Mouse (Mus musculus): ENCODE results near the gene Gm11027.

Gm11027 gene

DNA sequence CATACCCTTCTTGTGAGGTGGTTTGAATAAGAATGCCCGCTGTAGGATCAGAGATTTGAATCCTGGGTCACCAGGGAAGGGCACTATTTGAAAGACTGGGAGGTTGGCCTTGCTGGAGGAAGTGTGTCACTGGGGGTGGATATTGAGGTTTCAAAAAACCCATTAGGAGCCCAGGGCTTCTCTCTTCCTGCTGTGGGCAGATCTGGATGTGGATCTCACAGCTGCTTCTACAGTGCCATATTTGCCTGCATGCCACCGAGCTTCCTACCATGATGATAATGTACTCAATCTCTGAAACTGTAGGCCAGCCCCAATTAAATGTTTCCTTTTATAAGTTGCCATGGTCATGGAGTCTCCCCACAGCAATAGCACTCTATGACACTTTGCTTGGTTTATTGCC is 4.0 kb downstream of the Gm11027 start:
- no peak for DNase-seq (ENCODE audit: low spot score)

DNA sequence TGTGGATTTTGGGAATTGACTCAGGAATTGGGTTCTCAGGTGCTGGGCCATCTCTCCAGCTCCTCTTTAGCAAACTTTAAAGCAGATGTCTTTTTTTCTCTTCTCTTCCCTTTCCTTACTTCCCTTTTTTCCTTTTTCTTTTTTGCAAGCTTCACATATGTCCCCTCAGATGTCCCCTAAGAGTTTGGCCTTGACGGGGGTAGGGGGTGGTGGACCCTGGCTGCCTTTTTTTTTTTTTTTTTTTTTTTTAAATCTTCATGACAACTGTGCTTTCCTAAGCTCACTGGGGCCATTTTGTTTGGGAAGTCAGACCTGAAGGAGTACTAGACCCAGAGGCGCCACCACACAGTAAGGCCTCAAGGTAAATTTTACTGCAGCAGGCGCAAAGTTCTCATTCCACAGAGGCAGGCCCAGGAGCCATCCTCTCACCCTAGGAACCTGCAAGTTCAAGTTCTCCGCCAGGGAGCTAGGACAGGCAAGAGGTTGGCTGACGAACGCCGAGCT is 5.0 kb downstream of the Gm11027 start:
- DNase-seq (ENCODE audit: low spot score): no peak

DNA sequence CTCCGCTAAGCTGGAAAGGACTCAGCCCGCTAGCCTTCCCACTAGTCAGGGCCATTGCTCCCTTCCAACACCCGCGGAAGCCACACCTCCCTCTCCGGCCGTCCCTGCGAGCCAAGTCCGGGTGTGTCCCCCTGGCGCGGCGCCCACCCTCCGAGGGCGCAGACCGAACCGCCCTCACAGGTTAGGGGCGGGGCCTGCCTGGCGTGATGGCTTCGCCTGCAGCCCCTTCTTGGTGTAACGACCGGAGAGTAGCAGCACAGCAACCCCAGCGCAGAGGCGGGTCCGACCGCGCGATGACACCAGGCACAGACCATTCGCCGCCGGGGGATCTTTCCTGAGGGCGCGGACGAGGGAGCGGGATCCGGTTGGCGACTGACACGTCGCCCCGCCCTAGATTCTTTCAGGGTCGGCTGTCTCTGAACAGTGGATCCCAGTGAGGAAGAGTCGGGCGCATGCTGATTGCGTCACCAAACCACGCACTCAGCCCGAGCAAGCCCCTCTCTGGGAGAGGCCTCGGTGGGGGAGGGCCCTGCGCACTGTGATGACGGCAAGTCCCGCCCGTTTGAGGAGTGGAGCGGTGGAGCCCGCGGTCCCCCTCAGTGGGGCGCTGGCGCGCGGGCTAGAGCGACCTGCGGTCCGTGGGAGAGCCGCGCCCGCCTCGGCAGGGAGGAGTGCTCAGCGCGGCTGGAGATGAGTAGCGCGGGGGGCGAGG is 5.6 kb downstream of the Gm11027 start, which contains the start of gene Esyt2:
Gene Esyt2 (plus strand): TSS at position 544 of the 712 bp plus-strand sequence.
- DNase-seq (ENCODE audit: low spot score): peak; percentile 100

DNA sequence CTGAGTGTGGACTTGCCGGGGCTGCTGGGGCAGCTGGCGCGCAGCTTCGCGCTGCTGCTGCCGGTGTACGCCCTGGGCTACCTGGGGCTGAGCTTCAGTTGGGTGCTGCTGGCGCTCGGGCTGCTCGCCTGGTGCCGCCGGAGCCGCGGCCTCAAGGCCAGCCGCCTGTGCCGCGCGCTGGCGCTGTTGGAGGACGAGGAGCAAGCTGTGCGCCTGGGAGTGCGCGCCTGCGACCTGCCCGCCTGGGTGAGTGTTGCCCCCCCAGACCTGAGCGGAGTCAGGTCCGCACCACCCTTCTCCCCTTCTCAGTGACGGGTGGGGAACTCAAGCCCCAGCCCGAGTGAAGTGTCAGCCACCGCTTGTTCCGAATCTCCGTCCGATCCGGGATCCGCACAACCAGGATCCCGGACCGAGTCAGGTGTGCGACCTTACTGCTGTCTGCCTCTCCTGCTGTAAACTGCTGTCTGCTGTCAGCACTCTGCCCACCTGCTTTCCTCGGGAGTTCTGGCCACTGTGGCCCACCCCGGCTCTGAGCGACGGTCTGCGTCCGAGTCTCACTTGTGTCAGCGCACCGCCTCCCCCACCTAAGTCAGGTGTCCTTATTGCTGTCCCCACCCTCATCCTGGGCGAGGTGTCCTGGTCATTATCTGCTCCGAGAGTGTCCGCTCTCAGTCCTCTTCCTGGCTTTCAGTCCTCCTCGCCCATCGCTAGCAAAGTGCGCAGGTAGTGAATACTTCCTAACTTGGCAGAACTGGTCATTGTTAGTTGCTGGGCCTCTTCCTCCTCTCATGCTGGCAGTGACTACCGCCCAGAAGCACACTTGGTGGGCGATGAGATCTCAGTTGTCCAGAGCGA is 6.5 kb downstream of the Gm11027 start:
- DNase-seq (ENCODE audit: low spot score): peak; percentile 38

DNA sequence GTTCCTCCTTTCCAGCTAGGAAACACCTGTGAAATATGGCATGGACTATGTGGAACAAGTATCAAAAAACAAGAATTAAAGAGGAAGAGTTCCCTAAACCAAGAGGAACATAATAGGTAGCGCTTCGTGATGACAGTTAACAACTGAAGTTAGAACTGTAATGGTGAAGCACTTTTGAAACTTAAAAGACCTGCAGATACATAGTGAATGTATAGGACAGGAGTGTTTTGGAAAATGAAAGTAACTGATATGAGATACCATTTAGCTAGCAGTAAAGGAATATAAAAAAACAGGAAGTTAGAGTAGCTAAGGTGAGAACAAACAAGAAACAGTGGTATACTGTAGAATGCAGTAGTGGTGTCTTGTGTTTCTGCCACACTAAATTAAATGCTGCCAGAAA is 7.7 kb downstream of the Gm11027 start:
- no peak for DNase-seq (ENCODE audit: low spot score)

DNA sequence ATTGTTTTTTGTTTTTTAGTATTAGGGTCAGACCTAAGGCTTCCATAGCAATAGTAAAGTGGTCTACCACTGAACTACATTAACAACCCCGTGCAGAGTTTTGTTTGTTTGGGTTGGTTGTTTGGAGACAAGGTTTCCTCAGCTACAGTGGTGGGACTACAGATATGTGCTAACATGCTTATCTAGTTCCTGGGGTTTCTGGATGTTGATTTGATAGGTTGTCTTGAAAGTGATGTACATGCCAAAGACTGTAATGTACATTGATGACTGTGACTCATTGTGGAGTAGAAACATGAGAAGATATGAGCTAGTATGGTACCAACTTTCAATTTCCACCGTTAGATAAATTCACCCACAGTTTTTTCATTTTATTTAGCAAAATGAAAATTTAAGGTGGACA is 8.3 kb downstream of the Gm11027 start:
- DNase-seq (ENCODE audit: low spot score): no peak

DNA sequence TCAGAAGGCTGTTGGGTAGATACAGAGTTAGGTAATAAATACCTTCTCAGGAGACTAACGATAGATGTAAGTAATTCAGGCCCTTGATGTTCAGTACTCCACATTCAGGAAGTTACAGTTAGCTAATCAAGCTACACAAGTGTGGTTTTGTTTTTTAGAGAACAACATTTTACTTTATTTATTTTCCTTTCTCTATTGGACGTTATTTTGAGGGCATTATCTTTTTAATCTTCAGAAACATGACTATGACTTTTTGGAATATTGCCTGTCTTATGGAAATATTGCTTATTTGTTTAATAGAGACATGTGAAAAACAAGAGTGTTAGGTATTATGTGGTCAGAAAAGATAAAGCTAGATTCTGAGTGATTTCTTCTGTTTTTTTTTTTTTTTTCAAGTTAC is 18.0 kb downstream of the Gm11027 start:
- no peak for DNase-seq (ENCODE audit: low spot score)

DNA sequence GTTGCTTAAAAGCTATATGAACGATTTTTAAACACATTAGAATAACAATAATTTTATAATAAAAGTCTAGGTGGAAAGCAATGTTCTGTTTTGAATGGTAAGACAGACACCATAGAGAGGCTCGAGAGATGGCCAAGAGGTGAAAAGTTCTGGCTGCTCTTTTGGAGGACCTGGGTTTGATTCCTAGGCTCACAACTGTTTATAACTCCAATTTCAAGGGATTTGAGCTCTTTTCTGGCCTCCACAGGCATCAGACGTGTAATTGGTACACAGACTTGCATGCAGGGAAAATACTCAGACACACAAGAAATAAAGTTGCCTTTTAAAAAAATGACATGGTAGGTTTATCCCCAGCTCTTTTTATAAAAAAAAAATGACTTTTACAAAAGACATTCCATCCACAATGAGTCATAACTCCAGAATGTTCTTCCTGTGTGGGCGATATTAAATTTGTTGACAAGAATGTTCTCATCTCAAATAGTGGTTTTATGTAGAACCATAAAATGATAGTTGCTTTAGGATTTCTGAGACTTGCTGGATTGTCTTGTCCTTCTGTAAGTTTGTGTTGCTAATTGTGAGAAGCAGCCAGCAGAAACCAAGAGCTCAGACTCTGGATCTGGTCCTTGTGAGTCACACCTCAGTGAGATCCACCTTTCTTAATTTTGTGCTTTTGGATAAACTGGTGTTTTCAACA is 18.6 kb downstream of the Gm11027 start:
- DNase-seq (ENCODE audit: low spot score): no peak

DNA sequence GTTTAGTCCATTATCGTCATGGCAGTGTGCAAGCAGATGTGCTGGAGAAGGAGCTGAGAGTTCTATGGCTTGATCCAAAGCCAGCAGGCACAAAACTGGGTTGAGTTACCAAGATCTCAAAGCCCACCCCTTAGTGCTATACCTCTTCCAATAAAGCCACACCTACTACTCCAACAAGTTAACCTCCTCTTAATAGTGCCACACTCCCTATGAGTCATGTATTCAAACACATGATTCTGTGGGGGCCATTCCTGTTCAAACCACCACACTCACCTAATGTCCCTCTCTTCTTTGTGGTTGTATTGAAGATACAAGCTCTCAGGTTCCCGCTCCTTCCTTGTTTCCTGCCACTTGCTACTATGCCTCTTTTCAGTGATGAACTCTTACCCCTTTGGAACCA is 24.7 kb downstream of the Gm11027 start:
- no peak for DNase-seq (ENCODE audit: low spot score)

DNA sequence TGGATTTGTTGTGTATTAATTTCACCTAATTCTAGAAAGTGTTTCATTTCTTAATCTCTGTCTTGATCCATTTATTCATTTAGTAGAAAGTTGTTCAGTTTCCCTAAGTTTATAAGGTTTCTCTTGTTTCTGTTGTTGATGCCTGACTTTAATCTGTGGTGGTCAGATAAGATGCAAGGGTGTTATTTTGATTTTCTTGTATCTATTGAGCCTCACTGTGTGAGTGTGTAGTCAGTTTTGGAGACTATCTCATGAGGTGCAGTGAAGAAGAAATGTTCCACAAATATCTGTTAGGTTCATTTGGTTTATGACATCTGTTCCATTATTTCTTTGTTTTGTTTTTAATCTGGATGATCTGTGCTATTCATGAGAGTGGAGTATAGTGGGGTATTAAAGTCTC is 27.0 kb downstream of the Gm11027 start:
- no peak for DNase-seq (ENCODE audit: low spot score)

DNA sequence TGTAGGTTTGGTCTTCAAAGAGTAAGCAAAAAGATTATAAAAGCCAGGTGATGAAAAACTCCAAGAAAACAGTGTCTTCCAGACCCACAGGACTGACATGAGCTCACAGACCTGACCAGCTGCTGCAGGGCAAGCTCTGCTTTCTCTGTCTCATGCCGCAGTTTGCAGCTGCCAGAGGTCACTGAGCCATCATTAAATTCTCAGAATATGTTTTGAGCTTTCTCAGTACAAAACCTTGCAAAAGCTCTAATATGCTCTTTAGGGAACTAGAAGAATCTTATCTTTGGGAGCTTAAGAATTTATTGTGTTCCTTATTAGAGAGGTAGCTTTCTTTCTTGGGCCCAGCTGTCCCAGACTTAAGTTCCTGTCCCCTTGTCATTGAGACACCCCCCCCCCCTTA is 30.9 kb downstream of the Gm11027 start:
- no peak for DNase-seq (ENCODE audit: low spot score)

DNA sequence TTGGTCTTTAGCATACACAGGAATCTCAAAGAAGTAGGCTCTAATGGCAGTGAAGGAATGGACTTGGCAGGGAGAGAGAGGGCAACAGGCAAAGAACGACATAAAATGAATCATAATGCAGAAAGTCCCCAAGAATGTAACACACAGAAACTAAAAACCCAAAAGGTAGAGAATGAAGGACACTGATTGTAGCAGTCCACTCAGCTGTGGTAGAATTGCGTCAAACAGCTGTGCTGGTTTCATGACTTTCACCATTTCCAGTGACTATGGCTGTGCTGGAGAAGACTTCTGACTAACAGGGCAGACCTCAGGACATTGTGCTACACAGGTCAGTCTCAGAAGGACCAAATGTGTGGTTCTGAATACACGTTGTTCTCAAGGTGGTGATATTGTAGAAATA is 32.7 kb downstream of the Gm11027 start:
- no peak for DNase-seq (ENCODE audit: low spot score)

DNA sequence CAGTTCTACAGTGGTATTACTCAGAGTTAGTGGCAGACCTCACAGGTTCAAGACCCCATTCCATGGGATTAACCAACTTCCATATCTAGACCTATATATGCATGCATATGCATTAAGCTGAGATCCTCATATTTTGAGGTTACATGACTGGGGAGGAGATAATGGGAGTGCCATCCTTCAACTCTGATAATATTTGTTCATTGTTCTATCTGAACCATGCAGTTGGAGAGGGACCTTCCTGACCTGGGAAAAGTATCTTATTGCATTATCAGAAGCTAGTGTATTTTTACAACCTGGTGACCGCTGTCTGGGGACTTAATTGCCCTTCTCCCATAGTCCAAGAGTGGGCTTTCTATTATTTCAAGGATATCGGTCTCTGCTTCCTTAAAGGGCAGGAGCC is 33.4 kb downstream of the Gm11027 start:
- no peak for DNase-seq (ENCODE audit: low spot score)

DNA sequence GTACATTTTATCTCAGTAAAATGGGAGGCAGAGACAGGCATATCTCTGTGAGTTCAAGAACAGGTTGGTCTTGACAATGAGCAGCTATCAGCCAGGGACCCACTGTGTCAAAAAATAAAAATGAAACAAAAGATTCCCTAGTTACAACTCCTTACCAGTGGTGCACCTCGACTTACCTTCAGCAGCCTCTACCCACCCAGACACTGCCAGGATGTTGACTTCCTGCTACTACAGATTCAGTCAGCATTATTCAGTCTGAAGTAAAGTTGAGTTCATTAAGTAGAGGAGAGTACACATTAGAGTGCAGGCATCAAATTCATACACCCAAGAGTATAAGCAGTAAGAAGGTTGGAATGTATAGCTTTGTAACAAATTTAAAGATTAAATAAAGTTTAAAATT is 38.6 kb downstream of the Gm11027 start:
- DNase-seq (ENCODE audit: low spot score): no peak

DNA sequence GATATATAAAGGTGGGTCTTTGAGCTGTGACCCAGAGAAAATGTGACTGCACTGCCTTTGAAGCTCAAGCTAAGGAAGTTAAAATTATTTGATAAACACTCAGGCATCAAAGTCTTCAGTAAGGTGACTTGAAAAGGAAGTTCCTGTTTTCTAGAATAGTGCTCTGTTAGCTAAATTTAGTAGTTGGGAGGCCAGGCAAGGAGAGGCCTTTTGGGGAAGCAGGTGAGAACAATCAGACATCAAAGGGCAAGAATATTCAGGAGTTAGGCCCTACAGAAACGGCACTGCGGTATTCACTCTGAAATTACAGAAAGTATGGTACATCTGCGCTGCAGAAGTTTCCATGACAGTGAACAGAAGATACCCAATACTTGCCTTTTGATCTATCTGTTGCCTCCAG is 40.3 kb downstream of the Gm11027 start:
- DNase-seq (ENCODE audit: low spot score): no peak

DNA sequence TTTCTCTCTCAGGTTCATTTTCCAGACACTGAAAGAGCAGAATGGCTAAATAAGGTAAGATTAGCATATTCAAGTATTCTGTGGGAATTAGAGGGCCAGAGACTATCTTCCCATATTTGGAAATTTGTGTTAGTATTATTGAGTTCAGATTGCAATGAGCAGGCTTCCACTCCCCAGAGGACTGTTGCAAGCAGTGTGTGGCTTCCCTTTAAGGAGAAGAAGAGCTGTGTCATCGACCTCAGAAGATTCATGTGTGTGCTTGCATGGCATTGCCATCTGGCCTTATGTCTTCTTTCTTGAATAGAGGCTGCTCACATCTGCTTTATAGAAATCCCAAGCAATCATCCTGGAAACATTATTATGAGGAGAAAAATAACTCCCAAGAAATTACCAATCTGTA is 42.6 kb downstream of the Gm11027 start:
- DNase-seq (ENCODE audit: low spot score): no peak

Measured in urinary bladder, postnatal 14 days (tissue).